Mouse (Mus musculus) bone marrow, adult 2 months (tissue): ENCODE data around the gene Atp6v1f. TPM values are rescaled to one million over a fixed set of nuclear protein-coding genes. Genes with fewer than 3 reads are reported as not detected.
A peak's percentile ranks its signal among the peaks of the same experiment; 100 is the strongest.

Experiments
- H3K27ac ChIP-seq: fragments of 200-500 bp; 2 replicates; pipeline ENCODE4 v1.5.1; 2012; ENCODE audit warnings: low read depth, mild to moderate bottlenecking, control low read depth, inconsistent platforms, low read length; ENCODE audit not compliant: control insufficient read depth, poor library complexity, insufficient read depth
- H3K4me1 ChIP-seq: fragments of 200-500 bp; 2 replicates; pipeline ENCODE4 v1.6.1; 2011; ENCODE audit warnings: low read length; ENCODE audit not compliant: control insufficient read depth, insufficient read depth
- H3K4me3 ChIP-seq: fragments of 200-500 bp; replicated peaks from 2 replicates; pipeline ENCODE3; 2011; ENCODE audit warnings: mild to moderate bottlenecking, low read depth, low read length, control low read depth; ENCODE audit not compliant: control insufficient read depth
- CTCF ChIP-seq: fragments of 200-500 bp; IDR thresholded peaks from 2 replicates; pipeline ENCODE4 v1.5.1; 2011; ENCODE audit warnings: low read length, control low read depth; ENCODE audit not compliant: control insufficient read depth, insufficient read depth
- POLR2A ChIP-seq: fragments of 200-500 bp; IDR thresholded peaks from 2 replicates; pipeline ENCODE4 v1.6.1; 2011; ENCODE audit warnings: low read depth, mild to moderate bottlenecking, control low read depth, low read length, borderline replicate concordance; ENCODE audit not compliant: control insufficient read depth
- WGBS: fragments of 180-500 bp; shearing (Covaris S2); methylation state at CpG from one replicate; pipeline ENCODE4 v1.1.7; 2018; 5-methylcytosine and 5-hydroxymethylcytosine counted together
- polyA plus RNA-seq: library from polyadenylated mRNA; stranded (reverse); fragments of >200 nt; gene quantifications from 2 replicates; pipeline ENCODE4 v1.2.4, GENCODE M21; 2011; ENCODE audit warnings: low replicate concordance; ENCODE audit not compliant: missing spikeins, insufficient read depth, insufficient read length

Gene Atp6v1f
- polyA plus RNA-seq = 123 and 143 TPM in 2 replicates

DNA sequence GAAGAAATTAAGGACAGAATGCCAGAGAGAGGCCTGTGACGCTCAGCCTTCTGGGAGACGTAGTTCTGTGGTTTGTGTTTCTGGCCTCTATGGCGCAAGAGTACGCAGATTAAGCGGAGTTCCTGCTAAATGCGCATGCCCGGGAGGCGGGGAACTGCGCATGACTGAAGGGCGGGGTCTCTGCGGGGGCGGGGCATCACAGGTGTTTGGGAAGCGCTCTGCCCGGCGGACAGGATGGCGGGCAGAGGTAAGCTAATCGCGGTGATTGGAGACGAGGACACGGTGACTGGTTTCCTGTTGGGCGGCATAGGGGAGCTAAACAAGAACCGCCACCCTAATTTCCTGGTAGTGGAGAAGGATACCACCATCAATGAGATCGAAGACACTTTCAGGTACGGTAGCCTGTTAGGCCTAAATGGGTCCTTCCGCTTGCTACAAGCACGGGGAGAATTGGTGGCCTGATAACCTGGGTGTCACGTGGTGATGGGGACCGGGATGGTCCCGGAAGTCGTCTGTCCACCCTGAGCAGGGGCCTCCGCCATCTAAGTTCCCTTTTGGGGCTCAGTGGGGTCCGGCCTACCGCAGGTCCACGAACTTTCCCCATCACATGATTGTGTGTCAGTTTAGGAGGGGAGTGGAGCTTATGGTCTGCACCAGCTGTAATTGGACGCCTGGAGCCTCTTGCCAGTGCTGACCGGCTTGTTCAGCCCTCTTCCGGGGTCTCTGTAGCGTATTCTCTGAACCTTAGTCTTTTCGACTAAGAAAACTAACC, at the start of gene Atp6v1f:
Gene Atp6v1f (plus strand): TSS at position 136 of the 772 bp plus-strand sequence.
- peak within 1 kb of the TSS; percentile 88 for H3K4me3 ChIP-seq
- peak within 1 kb of the TSS; percentile 46 for H3K27ac ChIP-seq
- no peaks in the 10 kb centered on the region; the same call in 1 of the 2 replicates for H3K4me1 ChIP-seq
- under 1% methylated on average over 39 of the region's 39 CpGs for WGBS
- TF ChIP-seq POLR2A = peak; percentile 65; the same call in 1 of the 2 replicates
- no peak for TF ChIP-seq CTCF

DNA sequence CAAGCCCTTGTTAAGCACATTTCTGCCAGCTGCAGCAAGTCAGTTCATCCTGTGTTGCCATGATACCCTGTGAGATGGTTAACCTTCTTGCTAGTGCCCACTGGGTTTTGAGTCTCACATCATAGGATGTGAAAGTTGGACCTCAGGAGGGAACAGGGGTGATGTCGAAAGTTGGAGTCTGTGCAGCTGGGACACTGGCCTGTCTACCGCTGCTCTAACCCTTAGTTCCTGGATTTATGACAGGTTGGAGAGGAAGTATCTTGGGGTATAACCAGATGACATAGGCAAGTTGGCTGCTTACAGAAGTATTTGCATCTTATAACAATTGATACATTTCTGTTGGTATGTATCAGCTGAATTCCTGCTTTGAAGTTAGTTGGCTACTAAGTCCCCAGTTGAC, 46.9 kb upstream of the Atp6v1f start:
- H3K4me3 ChIP-seq = no peak overlapping the region
- no peaks in the 10 kb centered on the region for H3K4me1 ChIP-seq
- 12% methylated on average over 2 of the region's 2 CpGs for WGBS
- H3K27ac ChIP-seq = no peak overlapping the region
- TF ChIP-seq CTCF (no peak), POLR2A (no peak)

DNA sequence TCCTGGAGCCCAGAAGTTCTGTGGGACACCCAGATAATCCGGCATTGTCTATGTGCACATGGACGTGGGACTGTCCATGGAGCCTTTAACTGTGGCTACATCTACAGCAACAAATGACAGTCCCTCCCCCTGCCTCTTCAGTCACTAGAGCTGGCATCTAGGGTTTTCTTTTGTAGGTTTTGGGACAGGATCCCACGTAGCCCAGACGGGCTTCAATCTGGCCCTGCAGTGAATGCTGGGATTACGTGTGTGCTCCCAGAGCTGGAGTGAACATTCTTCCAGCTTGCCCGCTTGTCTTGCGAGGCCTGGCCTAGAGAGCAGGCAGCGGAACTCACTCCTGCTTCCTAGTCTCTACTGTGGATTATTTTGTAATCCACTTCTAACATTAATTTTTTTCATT, 42.4 kb upstream of the Atp6v1f start:
- no peaks in the 10 kb centered on the region for H3K4me1 ChIP-seq
- H3K4me3 ChIP-seq = no peak overlapping the region
- WGBS = 80% methylated on average over 8 of the region's 8 CpGs
- TF ChIP-seq POLR2A = no peak
- no peak for TF ChIP-seq CTCF
- H3K27ac ChIP-seq = no peak overlapping the region

- 87% methylated on average over 6 of the region's 6 CpGs for WGBS
- TF ChIP-seq CTCF = no peak
- TF ChIP-seq POLR2A = no peak
- H3K4me1 ChIP-seq = no peaks in the 10 kb centered on the region
- no peak overlapping the region for H3K27ac ChIP-seq
- no peak overlapping the region for H3K4me3 ChIP-seq
Observed at GRCm38 (mm10) chr6:29426331-29426730, 41.2 kb upstream of the Atp6v1f start.

GRCm38 (mm10) chr6:29428171-29428570, 39.3 kb upstream of the Atp6v1f start:
- TF ChIP-seq POLR2A (no peak), CTCF (no peak)
- H3K4me1 ChIP-seq = no peaks in the 10 kb centered on the region
- no peak overlapping the region for H3K27ac ChIP-seq
- no peak overlapping the region for H3K4me3 ChIP-seq
- 64% methylated on average over 4 of the region's 4 CpGs for WGBS

- WGBS = 73% methylated on average over 15 of the region's 15 CpGs
- Histone ChIP-seq H3K27ac (no peak overlapping the region), H3K4me3 (no peak overlapping the region), H3K4me1 (no peaks in the 10 kb centered on the region)
- TF ChIP-seq POLR2A (no peak), CTCF (no peak)
Observed at GRCm38 (mm10) chr6:29430681-29431420, 36.7 kb upstream of the Atp6v1f start.

GRCm38 (mm10) chr6:29431473-29431872, 36.0 kb upstream of the Atp6v1f start:
- Histone ChIP-seq H3K4me3 (no peak overlapping the region), H3K4me1 (no peaks in the 10 kb centered on the region), H3K27ac (no peak overlapping the region)
- TF ChIP-seq POLR2A (no peak), CTCF (no peak)
- 74% methylated on average over 5 of the region's 5 CpGs for WGBS

GRCm38 (mm10) chr6:29432156-29432555, 35.4 kb upstream of the Atp6v1f start:
- 50% methylated on average over 3 of the region's 3 CpGs for WGBS
- Histone ChIP-seq H3K27ac (no peak overlapping the region), H3K4me3 (no peak overlapping the region), H3K4me1 (no peaks in the 10 kb centered on the region)
- TF ChIP-seq CTCF (no peak), POLR2A (no peak)
